Comparison of ENCODE assay signal across 16 mouse cellular contexts in the genomic region with DNA sequence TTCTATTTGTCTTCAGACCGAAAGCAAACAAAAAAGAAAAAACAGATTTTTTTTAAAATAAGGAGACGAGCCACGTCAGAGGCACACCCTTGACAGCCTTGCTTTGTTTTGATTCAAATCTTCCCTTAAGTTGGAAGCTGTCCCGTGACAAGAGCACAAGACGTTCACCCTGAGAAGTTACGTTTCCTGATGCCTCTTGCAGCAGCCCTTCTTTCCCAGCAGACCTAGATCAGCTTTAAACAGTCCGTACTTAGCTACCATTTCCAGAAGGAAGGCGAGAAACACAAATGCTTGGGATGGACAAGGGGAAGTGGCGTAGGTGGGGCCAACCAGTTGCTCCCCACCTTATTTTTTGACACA. TPM values are rescaled to one million over a fixed set of nuclear protein-coding genes. Genes with fewer than 3 reads are reported as not detected.
DNase-seq lines count a peak whose midpoint lies in the region; ATAC-seq and TF ChIP-seq lines count a peak whose summit lies in the region.
"Had no signal": no experiment of that assay in that cellular context is flagged by ENCODE, and none has a peak within 500 bp of the region (broad histone marks: within the 10 kb centered on the region; RNA-seq: fewer than 3 reads in every experiment).

No protein-coding gene starts in this region.

- no peak overlapping the region for H3K4me2 ChIP-seq in lung, embryonic 15.5 days
- peak overlapping the region; percentile 41 for H3K4me2 ChIP-seq in liver, embryonic 16.5 days (ENCODE audit: low read depth, low read length)
- H3K4me2 ChIP-seq: embryonic facial prominence, embryonic 15.5 days had no signal

- DNase-seq in lung, adult 2 months, result no peak
- DNase-seq in ZHBTc4 (ENCODE audit: low read depth, low spot score), result peak; percentile 17
- no peak for DNase-seq in cerebellum, adult 9-10 months
- DNase-seq: cerebellum, adult 2 months; midbrain, embryonic 14.5 days; right cerebral cortex, postnatal 4 days had no signal

- no peak for ATAC-seq in lung, embryonic 15.5 days (ENCODE audit: borderline replicate concordance, extremely low read depth, low FRiP score, low TSS enrichment)
- ATAC-seq in CD4-positive, CD25-positive, alpha-beta regulatory T cell, adult 4 months, result peak; percentile 63
- no peak for ATAC-seq in liver, embryonic 16.5 days (ENCODE audit: low read depth)
- ATAC-seq in granulocyte monocyte progenitor cell, adult 5-6 weeks (replicated peaks; ENCODE audit: poor library complexity, severe bottlenecking), result no peak
- ATAC-seq: forebrain, embryonic 14.5 days; hindbrain, postnatal 0 days; Patski had no signal

- H3K9me3 ChIP-seq in lung, embryonic 15.5 days, result no peaks in the 10 kb centered on the region
- H3K9me3 ChIP-seq in liver, embryonic 16.5 days (replicated peaks; ENCODE audit: control insufficient read depth, low read length), result no peaks in the 10 kb centered on the region
- H3K9me3 ChIP-seq: embryonic facial prominence, embryonic 15.5 days had no signal

- no peaks in the 10 kb centered on the region for H3K36me3 ChIP-seq in lung, embryonic 15.5 days
- H3K36me3 ChIP-seq in liver, embryonic 16.5 days (ENCODE audit: control insufficient read depth, insufficient read depth), result no peaks in the 10 kb centered on the region
- H3K36me3 ChIP-seq: embryonic facial prominence, embryonic 15.5 days had no signal

- no peak overlapping the region for H3K9ac ChIP-seq in lung, embryonic 15.5 days
- no peak overlapping the region for H3K9ac ChIP-seq in liver, embryonic 16.5 days (ENCODE audit: low read depth, low read length)
- H3K9ac ChIP-seq: embryonic facial prominence, embryonic 15.5 days had no signal

- H3K4me1 ChIP-seq in lung, embryonic 15.5 days, result peaks cover 21% of the 10 kb centered on the region
- peaks cover 25% of the 10 kb centered on the region for H3K4me1 ChIP-seq in lung, adult 2 months (ENCODE audit: control insufficient read depth, insufficient read depth, low read length)
- H3K4me1 ChIP-seq in liver, embryonic 16.5 days (ENCODE audit: control insufficient read depth, low read depth, low read length), result peaks cover 40% of the 10 kb centered on the region
- H3K4me1 ChIP-seq: embryonic facial prominence, embryonic 15.5 days had no signal

- TF ChIP-seq POLR2A in lung, adult 2 months (IDR thresholded peaks at IDR 0.05; ENCODE audit: borderline replicate concordance, extremely low read depth, low read depth, low read length), result no peak

- no peak for TF ChIP-seq CTCF in lung, adult 2 months (IDR thresholded peaks at IDR 0.05; ENCODE audit: insufficient read depth, low read length)

- H3K27ac ChIP-seq in lung, embryonic 15.5 days, result peak overlapping the region; percentile 15; the same call in 1 of the 2 replicates
- peak overlapping the region; percentile 1; the same call in 1 of the 2 replicates for H3K27ac ChIP-seq in liver, embryonic 16.5 days (ENCODE audit: low read length)
- H3K27ac ChIP-seq: embryonic facial prominence, embryonic 15.5 days; hindbrain, postnatal 0 days; kidney, postnatal 0 days had no signal

- no peak overlapping the region for H3K4me3 ChIP-seq in lung, embryonic 15.5 days
- no peak overlapping the region for H3K4me3 ChIP-seq in lung, adult 2 months (replicated peaks; ENCODE audit: extremely low read depth, low read depth, low read length)
- H3K4me3 ChIP-seq in liver, embryonic 16.5 days (ENCODE audit: low read depth, low read length), result no peak overlapping the region
- H3K4me3 ChIP-seq: embryonic facial prominence, embryonic 15.5 days had no signal

- H3K27me3 ChIP-seq in lung, embryonic 15.5 days, result no peaks in the 10 kb centered on the region
- H3K27me3 ChIP-seq in liver, embryonic 16.5 days (ENCODE audit: control insufficient read depth, insufficient read depth, low read depth, low read length), result no peaks in the 10 kb centered on the region
- H3K27me3 ChIP-seq: CH12.LX; embryonic facial prominence, embryonic 15.5 days; Patski had no signal

- 38% methylated on average over 9 of the region's 9 CpGs for WGBS in lung, embryonic 15.5 days
- WGBS in lung, adult 2 months, result 30% methylated on average over 9 of the region's 9 CpGs
- 43% methylated on average over 9 of the region's 9 CpGs for WGBS in liver, embryonic 16.5 days (ENCODE audit: insufficient replicate concordance)

RNA-seq across cellular contexts. Expression of a gene that starts 8.7 kb away (rescaled TPM):
- 16.6 and 17.5 TPM in 2 replicates for polyA plus RNA-seq in lung, embryonic 15.5 days (2015; fragmentation: Nextera tagmentation; extraction: Ambion mirVana)
- 87.8 and 112 TPM in 2 replicates for polyA plus RNA-seq in lung, adult 2 months (2012; rRNA removed)
- polyA plus RNA-seq in CD4-positive, CD25-positive, alpha-beta regulatory T cell, adult 4 months (2017; shearing (Covaris generic)), result 10 to 100 TPM; 41.2 to 68.7 TPM
- 29.4 and 31.3 TPM in 2 replicates for polyA plus RNA-seq in liver, embryonic 16.5 days (2015; fragmentation: Nextera tagmentation; extraction: Ambion mirVana)
- 40.6 and 45.9 TPM in 2 replicates for total RNA-seq in granulocyte monocyte progenitor cell, adult 5-6 weeks (2014; fragmentation: Nextera tagmentation)
- 7.2 and 17.1 TPM in 2 replicates for total RNA-seq in granulocyte monocyte progenitor cell, adult 5-6 weeks (2017)

RNA-seq across cellular contexts. Expression of a gene that starts 55.0 kb away (rescaled TPM):
- polyA plus RNA-seq in lung, embryonic 15.5 days (2015; fragmentation: Nextera tagmentation; extraction: Ambion mirVana), result 3.1 and 3.3 TPM in 2 replicates
- polyA plus RNA-seq in lung, adult 2 months (2012; rRNA removed), result 36.5 and 53.2 TPM in 2 replicates
- polyA plus RNA-seq in CD4-positive, CD25-positive, alpha-beta regulatory T cell, adult 4 months (2017; shearing (Covaris generic)), result 100 to 1,000 TPM in 1 of 2 experiments, 10 to 100 TPM in 1; 64.6 to 103 TPM
- 1.3 and 1.6 TPM in 2 replicates for polyA plus RNA-seq in liver, embryonic 16.5 days (2015; fragmentation: Nextera tagmentation; extraction: Ambion mirVana)
- 6.8 and 16.7 TPM in 2 replicates for total RNA-seq in granulocyte monocyte progenitor cell, adult 5-6 weeks (2014; fragmentation: Nextera tagmentation)
- 7.6 and 18.3 TPM in 2 replicates for total RNA-seq in granulocyte monocyte progenitor cell, adult 5-6 weeks (2017)
